Mouse (Mus musculus): ENCODE measurements around the gene Pde7b.

DNA sequence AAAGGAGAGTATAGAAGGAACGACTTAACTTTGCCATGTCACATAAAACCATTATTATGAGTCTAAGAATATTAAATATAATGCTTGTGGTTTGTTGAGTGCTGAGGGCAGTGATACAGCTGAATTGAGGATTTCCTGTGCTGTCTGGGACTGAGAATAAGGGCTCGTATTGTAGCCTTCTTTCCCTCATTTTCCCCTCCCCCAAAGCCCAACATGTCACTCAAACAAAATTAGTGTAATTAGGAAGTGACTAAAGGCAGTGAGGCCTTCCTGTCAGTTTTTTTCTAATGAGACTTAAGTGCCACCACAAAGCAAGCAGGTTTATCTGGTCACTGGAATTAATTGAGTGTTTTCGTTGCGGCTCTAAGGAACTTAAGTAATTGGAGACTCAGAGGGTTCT lies 12.3 kb upstream of the Pde7b start:
- TF ChIP-seq CTCF (IDR thresholded peaks at IDR 0.05) (no peak), EP300 (IDR thresholded peaks at IDR 0.05) (no peak)
